Mouse (Mus musculus) retina, embryonic 14.5 days (tissue): ENCODE measurements at regions not wholly inside any gene's neighbourhood (a gene's known extent, or its start where the extent isn't known, plus 50 kb on each side); places are given as distances from the start of the nearest gene placed in this dataset.

Source experiments
- DNase-seq: peaks from one replicate; pipeline ENCODE4 v3.0.0-alpha.2; 2015; ENCODE audit warnings: low spot score

DNA sequence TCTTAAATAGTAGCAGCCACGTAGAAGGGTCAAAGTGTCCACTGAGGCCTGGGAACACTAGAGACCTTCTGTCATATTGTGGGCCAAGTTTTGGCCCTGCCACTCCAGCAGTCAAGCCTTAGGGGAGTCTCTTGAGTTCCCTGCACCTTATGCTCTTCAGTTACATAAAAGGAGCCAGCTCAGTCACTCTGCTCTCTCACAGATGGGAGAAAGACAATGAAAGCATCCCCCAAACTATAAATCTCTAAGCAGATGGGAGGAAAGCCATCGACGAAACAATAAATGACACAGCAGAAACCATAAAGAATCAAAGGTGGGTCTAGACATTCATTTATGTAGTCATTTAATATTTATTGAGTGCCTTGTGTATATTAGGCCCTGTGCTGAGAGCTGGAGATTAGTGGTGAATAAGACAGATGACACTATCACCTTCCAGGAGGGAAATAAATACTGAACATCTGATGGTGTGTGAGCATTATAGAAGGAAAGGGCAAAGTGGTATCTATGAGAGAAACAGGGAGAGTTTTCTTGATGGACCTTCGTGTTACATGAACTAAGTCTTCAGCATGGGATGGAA is 137.5 kb upstream of the Synpr start:
- DNase-seq = no peak

DNA sequence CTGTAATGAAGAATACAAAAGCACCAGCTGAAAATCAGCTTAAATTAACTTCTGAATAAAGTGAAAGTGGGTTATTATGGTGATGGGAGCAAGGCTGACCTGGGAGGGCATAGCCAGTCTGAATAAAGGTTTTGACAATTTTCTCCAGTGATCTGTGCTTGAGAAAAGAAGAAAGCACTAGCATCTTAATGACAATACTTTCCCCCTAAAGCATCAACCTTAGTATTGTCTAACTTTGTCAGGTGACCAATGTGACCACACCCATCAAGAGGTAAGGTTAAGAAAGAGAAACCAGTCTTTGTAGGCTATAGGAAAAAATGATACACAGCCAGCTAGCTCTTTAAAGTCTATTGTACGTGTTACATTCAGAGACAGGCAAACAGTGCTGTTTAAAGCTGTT is 135.0 kb upstream of the Synpr start:
- no peak for DNase-seq

DNA sequence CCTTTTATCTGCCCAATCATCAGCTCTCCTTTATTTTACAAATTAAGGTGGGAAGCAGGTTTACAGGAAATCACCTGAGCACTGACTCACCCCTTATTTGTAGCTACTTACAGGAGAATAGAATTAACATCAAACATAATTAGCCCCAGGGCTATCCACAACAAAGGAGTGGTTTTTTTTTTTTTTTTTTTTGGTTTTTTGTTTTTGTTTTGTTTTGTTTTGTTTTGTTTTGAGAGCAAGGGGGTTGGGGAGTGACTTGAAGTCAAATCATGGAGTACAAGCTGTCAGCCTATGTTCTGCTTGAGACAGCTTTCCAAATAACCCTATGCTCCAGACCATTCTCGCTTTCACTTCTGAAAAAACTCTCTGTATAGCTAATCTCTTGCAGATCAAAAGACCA is 132.9 kb upstream of the Synpr start:
- DNase-seq = no peak

DNA sequence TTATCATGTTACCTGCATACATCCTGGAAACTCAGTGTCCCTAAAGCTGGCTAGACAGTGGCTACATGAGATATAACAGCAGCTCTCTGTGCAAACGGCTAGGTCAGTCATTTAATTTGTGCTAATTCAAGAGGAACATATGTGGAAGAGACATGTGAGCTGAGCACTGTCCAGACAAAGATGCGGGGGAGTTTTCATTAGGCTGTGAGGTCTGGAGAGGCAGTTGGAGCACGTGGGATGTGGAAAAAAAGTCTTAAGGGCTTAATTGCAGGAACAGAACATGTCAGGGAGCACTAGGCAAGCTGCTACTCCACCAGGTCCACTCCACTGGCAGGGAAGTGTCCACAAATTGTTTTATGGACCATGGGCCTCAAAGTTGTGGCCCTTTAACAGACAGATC is 108.4 kb upstream of the Synpr start:
- no peak for DNase-seq

DNA sequence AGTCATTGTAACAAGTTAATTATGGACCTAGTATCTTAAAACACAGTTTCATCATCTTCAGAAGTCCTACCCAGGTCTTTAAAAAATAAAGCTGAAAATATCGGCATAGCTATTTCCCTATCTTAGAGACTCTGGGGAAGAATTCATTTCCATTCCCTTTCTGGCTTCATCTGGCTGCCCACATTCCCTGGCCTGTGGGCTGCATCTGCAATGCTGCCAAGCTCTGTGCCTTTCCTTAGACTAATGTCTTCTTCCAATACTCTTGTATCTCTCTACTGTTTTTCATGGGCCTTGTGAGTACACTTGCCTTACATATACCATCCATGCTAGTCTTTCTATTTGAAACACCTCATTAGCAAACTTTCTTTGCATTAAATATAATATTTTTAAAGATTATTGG is 106.7 kb upstream of the Synpr start:
- DNase-seq = no peak

DNA sequence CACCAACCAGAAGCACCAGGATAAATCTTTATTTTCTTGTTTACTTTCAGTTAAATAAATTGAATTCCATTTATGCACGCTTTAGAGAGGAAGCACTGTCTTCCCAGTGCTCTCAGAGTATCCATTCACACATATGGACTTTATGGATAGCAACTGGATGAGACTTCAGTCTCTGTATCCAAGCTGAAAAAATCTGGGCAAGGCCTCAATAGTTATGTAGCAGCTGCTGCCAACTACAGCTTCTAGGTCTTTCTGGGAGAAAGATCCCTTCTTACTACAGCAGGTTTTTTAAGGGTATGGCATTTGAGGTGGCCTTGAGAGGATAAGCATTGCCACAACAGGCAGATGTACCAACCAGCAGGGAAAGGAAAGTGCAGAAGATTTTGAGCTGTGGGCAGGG is 93.8 kb upstream of the Synpr start:
- DNase-seq = no peak

- no peak for DNase-seq
These were observed 91.8 kb upstream of the Synpr start for GRCm38 (mm10) chr14:13192746-13193145.

DNA sequence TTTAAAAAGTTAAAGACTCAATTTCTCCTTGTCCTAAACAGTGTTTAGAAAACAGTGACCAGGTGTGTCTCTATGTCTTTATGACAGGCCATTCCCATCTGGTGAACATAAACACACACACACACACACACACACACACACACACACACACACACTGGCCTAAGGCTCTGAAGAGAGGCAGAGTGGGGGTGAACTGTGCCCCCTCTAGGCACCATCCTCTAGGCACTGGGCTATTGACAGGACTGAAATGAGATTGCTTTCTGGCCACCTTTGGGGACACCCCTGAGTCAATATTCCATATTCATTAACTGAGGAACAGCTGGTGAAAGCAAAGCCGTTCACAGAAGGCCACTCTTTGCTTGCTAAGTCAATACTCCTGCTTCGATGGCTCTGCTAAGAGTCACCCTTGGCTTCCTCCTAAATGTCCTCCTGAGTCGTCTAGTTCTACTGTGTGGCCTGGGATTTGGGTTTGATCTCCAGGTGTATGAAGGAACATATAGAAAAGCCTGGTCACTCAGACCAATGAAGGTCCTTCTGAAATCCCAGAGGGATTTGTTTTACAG is 87.2 kb upstream of the Synpr start:
- DNase-seq = no peak

- peak; percentile 78 for DNase-seq
These were observed 86.1 kb upstream of the Synpr start for GRCm38 (mm10) chr14:13198491-13198890.

DNA sequence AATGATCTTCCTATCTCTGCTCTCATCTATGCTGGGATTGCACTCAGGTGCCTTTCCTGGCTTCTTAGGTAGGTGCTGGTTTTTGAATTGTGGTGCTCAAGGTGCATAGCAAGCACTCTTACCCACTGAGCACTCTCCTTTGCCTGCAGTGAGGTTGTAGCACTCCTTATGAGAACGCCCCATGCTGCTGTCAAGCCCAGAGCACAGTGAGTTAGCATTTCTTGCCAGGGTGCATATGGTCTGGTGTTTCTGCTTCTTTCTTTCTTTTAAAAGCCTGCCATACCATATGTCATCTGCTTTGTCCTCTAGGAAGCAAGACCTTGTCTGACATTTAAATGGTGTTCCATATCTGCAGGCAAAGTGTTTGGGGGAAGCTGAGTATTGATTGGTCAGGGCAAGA is 71.9 kb upstream of the Synpr start:
- DNase-seq = no peak
